Mouse (Mus musculus) lung, postnatal 0 days (tissue): Measurements from ENCODE around the gene Vash2. TPM values are rescaled to one million over a fixed set of nuclear protein-coding genes. Genes with fewer than 3 reads are reported as not detected.
A peak's percentile ranks its signal among the peaks of the same experiment; 100 is the strongest.
"Not testable (repeated sequence)": the region's sequence is repeated elsewhere in the genome, so short reads cannot be mapped to it uniquely, and the experiment has no call there.

ENCODE experiments used
- ATAC-seq: fragments of 200-750 bp; cut with Nextera tagmentation; 2 replicates; pipeline ENCODE4 v1.8.0; 2017; ENCODE audit warnings: moderate library complexity
- DNase-seq: peaks from one replicate; pipeline ENCODE4 v3.0.0-alpha.2; 2016; ENCODE audit warnings: low spot score
- H3K27ac ChIP-seq: fragments of 300-500 bp; sonication (generic); 2 replicates; pipeline ENCODE4 v1.5.1; 2014; ENCODE audit warnings: antibody characterized with exemption, mild to moderate bottlenecking, low read length, mixed read lengths
- H3K27me3 ChIP-seq: fragments of 300-500 bp; sonication (generic); replicated peaks from 2 replicates; pipeline ENCODE4 v1.6.1; 2014; ENCODE audit warnings: low read length, mixed read lengths; ENCODE audit not compliant: insufficient read depth
- H3K36me3 ChIP-seq: fragments of 300-500 bp; sonication (generic); 2 replicates; pipeline ENCODE4 v1.6.1; 2014; ENCODE audit warnings: low read length, mixed read lengths; ENCODE audit not compliant: insufficient read depth
- H3K4me1 ChIP-seq: fragments of 300-500 bp; sonication (generic); 2 replicates; pipeline ENCODE4 v1.6.1; 2014; ENCODE audit warnings: antibody characterized with exemption, low read depth, low read length, mixed read lengths; ENCODE audit not compliant: insufficient read depth
- H3K4me2 ChIP-seq: fragments of 300-500 bp; sonication (generic); replicated peaks from 2 replicates; pipeline ENCODE4 v1.6.1; 2014; ENCODE audit warnings: low read depth, mild to moderate bottlenecking, low read length, moderate library complexity, mixed read lengths
- H3K4me3 ChIP-seq: fragments of 300-500 bp; sonication (generic); 2 replicates; pipeline ENCODE4 v1.5.1; 2014; ENCODE audit warnings: low read depth, low read length
- H3K9ac ChIP-seq: fragments of 300-500 bp; sonication (generic); replicated peaks from 2 replicates; pipeline ENCODE4 v1.6.1; 2014; ENCODE audit warnings: low read depth, mild to moderate bottlenecking
- H3K9me3 ChIP-seq: fragments of 300-500 bp; sonication (generic); 2 replicates; pipeline ENCODE4 v1.6.1; 2016; ENCODE audit warnings: low read length, mixed read lengths
- CTCF ChIP-seq: IDR thresholded peaks from 2 replicates; pipeline ENCODE4 v1.5.1; 2016; ENCODE audit warnings: antibody characterized with exemption, mild to moderate bottlenecking
- EP300 ChIP-seq: IDR thresholded peaks from 2 replicates; pipeline ENCODE4 v1.6.1; 2016; ENCODE audit warnings: antibody characterized with exemption, mild to moderate bottlenecking, control low read depth
- WGBS: fragments of 180-500 bp; shearing (Covaris S2); extraction: QIAGEN DNeasy Blood & Tissue Kit; methylation state at CpG from one replicate; pipeline ENCODE4 v1.1.7; 2014; 5-methylcytosine and 5-hydroxymethylcytosine counted together
- polyA plus RNA-seq: library from polyadenylated mRNA; unstranded; fragments of >200 nt; fragmentation: Nextera tagmentation; extraction: Ambion mirVana; gene quantifications from 2 replicates; pipeline ENCODE4 v1.2.1, GENCODE M21; 2015

Vash2 gene
- polyA plus RNA-seq, 1 experiment from 2014 or later = 4.2 TPM

DNA sequence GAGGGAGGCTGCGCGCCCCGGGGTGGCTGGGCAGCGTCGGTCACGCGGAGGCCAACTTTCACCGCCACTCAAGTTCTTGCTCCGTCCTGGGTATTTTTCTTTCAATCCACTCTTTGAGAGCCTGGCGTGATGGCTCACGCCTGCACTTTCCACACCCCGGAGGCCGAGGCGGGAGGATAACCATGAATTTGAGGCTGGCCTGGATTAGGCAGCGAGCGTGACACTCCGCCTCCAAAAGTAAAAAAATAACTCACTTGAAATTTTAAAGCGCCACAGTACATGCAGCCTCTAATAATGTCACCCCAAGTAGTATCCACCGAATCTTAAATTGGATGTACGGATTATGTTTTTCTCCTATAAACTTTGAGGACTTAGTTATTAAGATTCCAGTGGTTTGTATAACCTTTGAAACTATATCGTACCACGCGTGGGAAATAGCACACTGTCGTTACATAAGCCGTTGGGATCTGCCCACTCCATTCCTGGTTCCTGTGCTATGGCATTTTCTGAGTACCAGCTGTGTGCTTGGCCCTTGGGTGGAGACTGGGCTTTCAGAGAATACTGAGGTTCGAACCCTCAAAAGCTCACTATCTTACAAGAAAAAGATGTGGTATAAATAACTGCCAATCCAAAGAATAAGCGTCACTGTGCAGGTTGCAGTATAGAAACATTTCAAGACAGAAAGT is 49.9 kb downstream of the Vash2 start:
- ATAC-seq (peak; percentile 29; the same call in 1 of the 2 replicates), DNase-seq (peak; percentile 45)
- no peaks in the 10 kb centered on the region for H3K4me1 ChIP-seq
- H3K36me3 ChIP-seq = peaks cover 1% of the 10 kb centered on the region; the same call in 1 of the 2 replicates
- peak overlapping the region; percentile 81 for H3K9ac ChIP-seq
- TF ChIP-seq CTCF = no peak
- no peak for TF ChIP-seq EP300
- 3% methylated on average over 26 of the region's 27 CpGs for WGBS
- peak overlapping the region; percentile 66 for H3K4me3 ChIP-seq
- H3K4me2 ChIP-seq = peak overlapping the region; percentile 65
- no peaks in the 10 kb centered on the region for H3K27me3 ChIP-seq
- peak overlapping the region; percentile 96 for H3K27ac ChIP-seq
- H3K9me3 ChIP-seq = no peaks in the 10 kb centered on the region

DNA sequence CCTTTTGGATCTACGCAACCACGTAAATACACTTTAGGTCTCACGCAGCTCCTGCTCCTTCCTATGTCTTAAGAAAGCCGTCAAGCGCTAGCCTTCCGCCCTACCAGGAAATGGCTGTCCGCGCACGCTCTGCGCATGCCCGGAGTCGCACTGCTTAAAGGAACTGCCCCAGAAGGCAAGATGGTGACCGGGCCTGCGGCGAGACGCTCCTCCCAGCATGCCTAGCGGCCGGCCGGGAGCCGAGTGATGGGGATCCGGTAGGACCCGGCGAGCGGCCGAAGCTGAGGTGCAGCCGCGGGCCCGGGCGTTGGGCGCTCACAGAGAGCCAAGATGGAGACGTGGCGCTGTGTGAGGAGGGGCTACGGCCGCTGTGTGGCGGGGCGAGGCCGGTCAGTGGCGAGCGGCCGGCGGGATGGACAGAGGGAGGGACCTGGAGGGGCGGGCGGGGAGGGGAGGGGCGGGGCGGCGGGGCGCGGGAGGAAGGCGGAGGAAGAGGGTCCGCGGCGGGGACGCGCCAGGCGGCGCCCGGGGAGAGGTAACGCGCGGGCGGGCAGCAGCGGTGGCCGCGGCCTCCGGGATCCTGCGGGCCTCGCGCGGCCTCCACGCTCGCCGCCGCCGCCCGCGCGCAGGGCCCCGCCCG is 50.6 kb downstream of the Vash2 start:
- peak overlapping the region; percentile 65 for H3K4me2 ChIP-seq
- H3K27ac ChIP-seq = peak overlapping the region; percentile 96
- ATAC-seq = peak; percentile 96
- H3K36me3 ChIP-seq = no peaks in the 10 kb centered on the region
- no peaks in the 10 kb centered on the region for H3K4me1 ChIP-seq
- peak overlapping the region; percentile 81 for H3K9ac ChIP-seq
- H3K27me3 ChIP-seq = no peaks in the 10 kb centered on the region
- TF ChIP-seq EP300 (no peak), CTCF (no peak)
- no peaks in the 10 kb centered on the region for H3K9me3 ChIP-seq
- under 1% methylated on average over 36 of the region's 79 CpGs for WGBS
- H3K4me3 ChIP-seq = peak overlapping the region; percentile 66
- DNase-seq = peak; percentile 98

- peak; percentile 85 for DNase-seq
- peak overlapping the region; percentile 81 for H3K9ac ChIP-seq
- no peaks in the 10 kb centered on the region for H3K36me3 ChIP-seq
- ATAC-seq = peak; percentile 25
- H3K9me3 ChIP-seq = no peaks in the 10 kb centered on the region
- TF ChIP-seq EP300 = peak; percentile 38; the same call in 1 of the 2 replicates
- no peak for TF ChIP-seq CTCF
- peak overlapping the region; percentile 96 for H3K27ac ChIP-seq
- H3K4me3 ChIP-seq = peak overlapping the region; percentile 66
- no peaks in the 10 kb centered on the region for H3K27me3 ChIP-seq
- 6% methylated on average over 16 of the region's 16 CpGs for WGBS
- H3K4me2 ChIP-seq = peak overlapping the region; percentile 65
- H3K4me1 ChIP-seq = no peaks in the 10 kb centered on the region
These were observed 51.2 kb downstream of the Vash2 start for GRCm38 (mm10) chr1:190927751-190928369.

GRCm38 (mm10) chr1:190927311-190927710 is 51.8 kb downstream of the Vash2 start:
- DNase-seq (no peak), ATAC-seq (no peak)
- no peaks in the 10 kb centered on the region for H3K36me3 ChIP-seq
- 45% methylated on average over 3 of the region's 3 CpGs for WGBS
- no peaks in the 10 kb centered on the region for H3K4me1 ChIP-seq
- H3K9ac ChIP-seq = no peak overlapping the region
- H3K4me2 ChIP-seq = peak overlapping the region; percentile 65; the same call in 1 of the 2 replicates
- H3K27me3 ChIP-seq = no peaks in the 10 kb centered on the region
- H3K9me3 ChIP-seq = no peaks in the 10 kb centered on the region
- H3K4me3 ChIP-seq = peak overlapping the region; percentile 66; the same call in 1 of the 2 replicates
- no peak overlapping the region for H3K27ac ChIP-seq
- TF ChIP-seq CTCF = no peak
- TF ChIP-seq EP300 = no peak

- not testable (repeated sequence) for ATAC-seq, H3K4me2 ChIP-seq, H3K36me3 ChIP-seq, H3K27me3 ChIP-seq, DNase-seq, H3K4me3 ChIP-seq, H3K9ac ChIP-seq, H3K9me3 ChIP-seq, H3K4me1 ChIP-seq, H3K27ac ChIP-seq
- WGBS = 85% methylated on average over 3 of the region's 3 CpGs
These were observed 54.3 kb downstream of the Vash2 start, which contains the start of gene Angel2 for GRCm38 (mm10) chr1:190924812-190925211. Gene Angel2, plus strand, starts transcription at chr1:190925112.

DNA sequence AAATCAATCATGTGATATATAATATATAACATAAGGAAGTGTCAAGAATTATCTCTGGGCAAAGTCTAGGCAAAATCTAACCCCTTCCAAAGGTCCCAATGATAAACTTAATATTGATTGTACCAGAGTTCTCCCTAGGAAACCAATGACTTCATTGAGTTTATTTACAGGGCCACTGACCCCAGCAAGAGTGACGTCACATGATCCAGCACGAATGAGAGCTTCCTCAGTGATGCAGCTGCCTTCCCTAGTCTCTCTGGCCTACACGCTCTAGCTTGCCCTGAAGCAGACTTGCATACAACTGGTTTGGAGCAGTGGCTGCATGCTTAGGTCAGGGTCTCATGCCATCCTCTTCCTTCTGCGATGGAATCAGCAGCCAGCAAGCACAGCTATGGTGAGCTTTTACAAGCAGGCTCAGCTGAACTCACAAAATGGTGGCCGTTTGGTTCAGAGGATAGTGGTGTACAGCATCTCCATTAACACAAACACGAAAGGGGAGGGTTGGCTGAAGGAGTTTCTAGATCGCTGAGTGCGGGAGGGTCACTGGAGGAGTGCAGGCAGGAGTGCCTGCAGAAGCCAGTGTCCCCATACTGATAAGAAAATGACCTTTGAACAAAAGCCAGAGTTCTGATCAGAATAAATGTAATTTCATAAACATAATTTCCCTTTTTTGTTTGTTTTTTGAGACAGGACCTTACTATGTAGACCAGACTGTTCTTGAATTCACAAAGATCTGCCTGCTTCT is 59.2 kb downstream of the Vash2 start:
- DNase-seq (no peak), ATAC-seq (no peak)
- Histone ChIP-seq H3K4me2 (no peak overlapping the region), H3K4me3 (no peak overlapping the region), H3K9me3 (no peaks in the 10 kb centered on the region), H3K4me1 (no peaks in the 10 kb centered on the region), H3K36me3 (no peaks in the 10 kb centered on the region), H3K27ac (no peak overlapping the region), H3K27me3 (no peaks in the 10 kb centered on the region), H3K9ac (no peak overlapping the region)
- no peak for TF ChIP-seq EP300
- TF ChIP-seq CTCF = no peak
- WGBS = 56% methylated on average over 8 of the region's 8 CpGs
